Mouse (Mus musculus) kidney, embryonic 16.5 days (tissue): ENCODE measurements around the gene Cfi. TPM values are rescaled to one million over a fixed set of nuclear protein-coding genes. Genes with fewer than 3 reads are reported as not detected.

ENCODE experiments used
- ATAC-seq: fragments of 200-750 bp; cut with Nextera tagmentation; 2 replicates; pipeline ENCODE4 v1.8.0; 2017; ENCODE audit warnings: moderate TSS enrichment; ENCODE audit not compliant: low FRiP score, low TSS enrichment
- H3K27ac ChIP-seq: fragments of 300-500 bp; sonication (generic); 2 replicates; pipeline ENCODE4 v1.5.1; 2014; ENCODE audit warnings: low read length
- H3K27me3 ChIP-seq: fragments of 300-500 bp; sonication (generic); 2 replicates; pipeline ENCODE4 v1.6.1; 2014; ENCODE audit warnings: low read length, control low read depth, mixed read lengths; ENCODE audit not compliant: insufficient read depth
- H3K36me3 ChIP-seq: fragments of 300-500 bp; sonication (generic); 2 replicates; pipeline ENCODE4 v1.6.1; 2014; ENCODE audit warnings: low read length, control low read depth, mixed read lengths; ENCODE audit not compliant: insufficient read depth
- H3K4me1 ChIP-seq: fragments of 300-500 bp; sonication (generic); 2 replicates; pipeline ENCODE4 v1.6.1; 2014; ENCODE audit warnings: low read length, control low read depth, mixed read lengths; ENCODE audit not compliant: insufficient read depth
- H3K4me2 ChIP-seq: fragments of 300-500 bp; sonication (generic); replicated peaks from 2 replicates; pipeline ENCODE4 v1.6.1; 2014; ENCODE audit warnings: low read depth, low read length
- H3K4me3 ChIP-seq: fragments of 300-500 bp; sonication (generic); 2 replicates; pipeline ENCODE4 v1.5.1; 2014; ENCODE audit warnings: mild to moderate bottlenecking, low read length
- H3K9ac ChIP-seq: fragments of 300-500 bp; sonication (generic); replicated peaks from 2 replicates; pipeline ENCODE4 v1.6.1; 2014; ENCODE audit warnings: low read length
- H3K9me3 ChIP-seq: fragments of 300-500 bp; sonication (generic); 2 replicates; pipeline ENCODE4 v1.6.1; 2016; ENCODE audit warnings: low read length, control low read depth
- WGBS: fragments of 180-500 bp; shearing (Covaris S2); extraction: QIAGEN DNeasy Blood & Tissue Kit; methylation state at CpG from one replicate; pipeline ENCODE4 v1.1.7; 2014; 5-methylcytosine and 5-hydroxymethylcytosine counted together
- polyA plus RNA-seq: library from polyadenylated mRNA; unstranded; fragments of >200 nt; fragmentation: Nextera tagmentation; extraction: Ambion mirVana; gene quantifications from 2 replicates; pipeline ENCODE4 v1.2.1, GENCODE M21; 2015

The Cfi gene
- polyA plus RNA-seq, 1 experiment from 2014 or later: 24.6 TPM

DNA sequence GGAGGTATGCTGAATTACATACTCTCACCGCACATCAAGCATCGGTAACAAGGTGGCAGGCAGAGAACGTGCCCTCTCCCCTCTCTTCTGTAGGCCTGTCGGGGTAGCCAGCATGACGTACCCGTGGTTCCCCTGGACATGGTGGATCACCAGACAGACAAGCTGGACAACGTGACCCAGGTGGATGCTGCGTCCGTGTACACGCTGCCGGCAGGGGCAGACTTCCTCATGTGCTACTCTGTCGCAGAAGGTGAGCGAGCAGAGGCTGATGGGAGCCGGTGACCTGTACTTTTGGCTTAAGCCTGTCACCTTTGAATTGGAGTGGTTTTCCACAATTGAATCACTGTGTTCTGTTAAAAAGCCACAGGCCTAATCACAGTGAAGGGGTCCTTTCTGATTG is 76.3 kb downstream of the Cfi start:
- Histone ChIP-seq H3K27ac (no peak overlapping the region), H3K4me2 (no peak overlapping the region), H3K4me3 (no peak overlapping the region), H3K9me3 (no peaks in the 10 kb centered on the region), H3K4me1 (no peaks in the 10 kb centered on the region), H3K27me3 (no peaks in the 10 kb centered on the region), H3K9ac (no peak overlapping the region), H3K36me3 (peaks cover 47% of the 10 kb centered on the region)
- ATAC-seq: no peak
- WGBS: 92% methylated on average over 14 of the region's 14 CpGs

DNA sequence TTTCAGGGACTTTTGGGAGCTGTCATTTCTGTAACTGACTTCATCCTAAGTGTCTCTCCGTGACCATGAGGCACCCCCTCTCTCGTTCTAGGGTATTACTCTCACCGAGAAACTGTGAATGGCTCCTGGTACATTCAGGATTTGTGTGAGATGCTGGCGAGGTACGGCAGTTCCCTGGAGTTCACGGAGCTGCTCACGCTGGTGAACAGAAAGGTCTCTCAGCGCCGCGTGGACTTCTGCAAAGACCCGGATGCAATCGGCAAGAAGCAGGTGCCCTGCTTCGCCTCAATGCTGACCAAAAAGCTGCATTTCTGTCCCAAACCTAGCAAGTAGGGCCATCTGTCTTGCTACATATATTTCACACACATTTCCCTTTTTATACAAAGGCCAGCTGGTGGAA is 77.6 kb downstream of the Cfi start:
- ATAC-seq: no peak
- H3K4me2 ChIP-seq: no peak overlapping the region
- peaks cover 47% of the 10 kb centered on the region for H3K36me3 ChIP-seq
- no peak overlapping the region for H3K27ac ChIP-seq
- H3K9me3 ChIP-seq: no peaks in the 10 kb centered on the region
- 94% methylated on average over 13 of the region's 13 CpGs for WGBS
- H3K4me1 ChIP-seq: no peaks in the 10 kb centered on the region
- H3K27me3 ChIP-seq: no peaks in the 10 kb centered on the region
- H3K4me3 ChIP-seq: no peak overlapping the region
- no peak overlapping the region for H3K9ac ChIP-seq

DNA sequence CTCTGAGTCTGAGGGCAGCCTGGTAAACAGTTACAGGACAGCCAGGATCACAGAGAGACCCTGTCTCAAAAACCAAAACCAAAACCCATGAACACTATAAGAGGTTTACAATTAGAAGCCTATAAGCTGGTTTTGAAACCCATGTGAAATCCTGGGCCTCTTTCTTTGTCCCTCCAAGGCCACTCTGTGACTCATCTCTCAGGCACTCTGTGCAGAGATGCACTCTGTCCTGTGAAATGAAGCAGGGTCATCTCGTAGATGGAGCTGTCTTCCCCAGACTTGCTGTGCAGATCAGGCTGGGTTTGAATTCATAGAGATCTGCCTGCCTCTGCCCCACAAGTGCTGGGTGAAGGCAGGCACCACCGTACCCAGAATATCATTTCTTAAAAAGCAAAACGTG is 81.7 kb downstream of the Cfi start:
- Histone ChIP-seq H3K4me3 (no peak overlapping the region), H3K9me3 (no peaks in the 10 kb centered on the region), H3K4me1 (no peaks in the 10 kb centered on the region), H3K27ac (no peak overlapping the region), H3K27me3 (no peaks in the 10 kb centered on the region), H3K4me2 (no peak overlapping the region), H3K36me3 (peaks cover 17% of the 10 kb centered on the region), H3K9ac (no peak overlapping the region)
- ATAC-seq: no peak
- WGBS: 79% methylated on average over 3 of the region's 3 CpGs

DNA sequence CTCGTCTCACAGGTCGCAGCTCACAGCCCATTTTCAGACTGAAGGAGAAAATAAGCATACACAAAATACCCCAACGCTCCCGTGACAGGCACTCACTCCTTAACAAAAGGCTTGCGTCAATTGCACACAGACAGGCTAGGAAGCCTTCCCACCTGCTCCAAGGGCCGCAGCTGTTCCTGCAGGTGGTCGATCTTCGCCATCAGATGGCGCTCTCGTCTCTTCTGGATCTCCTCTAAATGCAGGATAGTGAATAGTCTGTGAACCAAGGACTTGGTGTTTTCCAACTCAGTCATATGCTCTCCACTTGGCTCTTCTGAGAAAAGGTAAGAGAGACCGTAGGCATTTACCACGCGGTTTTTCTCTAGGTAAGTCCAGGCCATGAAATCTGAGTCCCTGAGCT is 82.8 kb downstream of the Cfi start:
- no peak overlapping the region for H3K9ac ChIP-seq
- H3K27ac ChIP-seq: no peak overlapping the region
- 17% methylated on average over 13 of the region's 13 CpGs for WGBS
- H3K4me3 ChIP-seq: no peak overlapping the region
- no peaks in the 10 kb centered on the region for H3K4me1 ChIP-seq
- ATAC-seq: 0 out of 2 replicates have a peak, but pooled peaks have one; percentile 46
- H3K36me3 ChIP-seq: peaks cover 12% of the 10 kb centered on the region; the same call in 1 of the 2 replicates
- H3K4me2 ChIP-seq: no peak overlapping the region
- H3K9me3 ChIP-seq: no peaks in the 10 kb centered on the region
- no peaks in the 10 kb centered on the region for H3K27me3 ChIP-seq

DNA sequence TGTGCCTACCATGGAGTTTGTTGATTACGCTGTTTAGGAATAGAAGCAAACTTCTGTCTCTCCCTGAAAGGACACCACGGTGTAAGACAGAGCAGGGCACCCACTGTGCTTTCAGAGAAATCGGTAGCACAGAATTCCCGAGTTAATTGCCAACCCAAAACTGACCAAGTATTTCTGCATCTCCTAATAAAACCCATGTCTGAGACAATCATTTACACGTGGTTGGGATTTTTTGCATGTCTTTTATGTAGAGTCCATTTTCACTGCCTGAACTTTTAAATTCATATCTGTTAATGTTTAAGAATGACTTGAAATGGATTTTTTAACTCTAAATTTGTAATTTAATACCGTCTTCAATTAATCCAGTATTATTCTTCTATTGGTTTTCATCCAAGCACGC is 87.9 kb downstream of the Cfi start:
- WGBS: 85% methylated on average over 7 of the region's 7 CpGs

More for the DNA sequence above, 87.9 kb downstream of the Cfi start:
- Histone ChIP-seq H3K4me2 (no peak overlapping the region), H3K4me1 (no peaks in the 10 kb centered on the region), H3K9me3 (no peaks in the 10 kb centered on the region), H3K27ac (no peak overlapping the region), H3K4me3 (no peak overlapping the region), H3K9ac (no peak overlapping the region), H3K36me3 (no peaks in the 10 kb centered on the region), H3K27me3 (no peaks in the 10 kb centered on the region)
- no peak for ATAC-seq

Other genes with a start within 250 kb of the Cfi start
- 2.3 and 2.4 TPM in 2 replicates for gene Egf, start 80.6 kb upstream of the Cfi start, polyA plus RNA-seq
- gene Lrit3, start 31.9 kb upstream of the Cfi start, polyA plus RNA-seq: 0.10 TPM in 1 of 2 replicates, not detected in the other
- not detected in 2 replicates for gene Rrh, start 13.3 kb upstream of the Cfi start, polyA plus RNA-seq
- 69.2 and 79.2 TPM in 2 replicates for gene Gar1, start 4.5 kb upstream of the Cfi start, polyA plus RNA-seq
- 43.0 and 47.5 TPM in 2 replicates for gene Pla2g12a, start 42.7 kb downstream of the Cfi start, polyA plus RNA-seq
- gene Casp6, start 65.5 kb downstream of the Cfi start, polyA plus RNA-seq: 78.9 and 83.6 TPM in 2 replicates
- gene Mcub, start 134.3 kb downstream of the Cfi start, polyA plus RNA-seq: 2.1 and 2.8 TPM in 2 replicates
- 35.3 and 41.1 TPM in 2 replicates for gene Sec24b, start 225.7 kb downstream of the Cfi start, polyA plus RNA-seq